Mouse (Mus musculus) ES-E14 (cell line): ENCODE results near the gene Xaf1.

Source experiments
- HCFC1 ChIP-seq: IDR thresholded peaks from 2 replicates; pipeline ENCODE4 v1.6.1; 2012; ENCODE audit warnings: low read length, inconsistent platforms, borderline replicate concordance; ENCODE audit not compliant: insufficient read depth
- ZNF384 ChIP-seq: IDR thresholded peaks from 2 replicates; pipeline ENCODE4 v1.6.1; 2012; ENCODE audit warnings: low read depth, low read length, inconsistent platforms

- TF ChIP-seq ZNF384 (no peak), HCFC1 (no peak)
These were observed 35.9 kb upstream of the Xaf1 start for GRCm38 (mm10) chr11:72265483-72265882.
